Mouse (Mus musculus) ES-E14 (cell line): Measurements from ENCODE around the gene Mamdc4.

Experiments
- MAFK ChIP-seq: IDR thresholded peaks from 2 replicates; pipeline ENCODE4 v1.6.1; 2014; ENCODE audit warnings: mild to moderate bottlenecking, low read depth, low read length, inconsistent platforms; ENCODE audit not compliant: insufficient read depth
- ZNF384 ChIP-seq: IDR thresholded peaks from 2 replicates; pipeline ENCODE4 v1.6.1; 2012; ENCODE audit warnings: low read depth, low read length, inconsistent platforms

DNA sequence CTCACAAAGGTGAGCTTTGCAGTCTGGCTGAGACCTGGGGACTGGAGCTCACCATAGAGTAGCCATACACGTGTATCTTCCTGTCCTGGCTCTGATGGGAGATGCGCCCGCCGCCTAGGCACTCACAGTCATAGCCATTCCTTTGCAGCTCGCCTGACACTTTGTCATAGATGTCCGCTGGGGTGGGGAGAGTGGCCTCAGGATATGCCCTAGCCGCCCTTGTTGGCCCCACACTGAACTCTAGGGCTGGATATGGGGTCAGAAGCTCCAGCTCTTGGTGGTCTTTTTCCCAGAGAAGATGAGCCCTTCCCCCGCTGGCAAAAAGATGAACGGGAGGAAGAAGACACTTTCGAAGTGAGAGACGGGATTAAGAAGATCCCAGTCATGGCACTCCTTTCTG, 509 bp downstream of the Mamdc4 start:
- no peak for TF ChIP-seq ZNF384
- TF ChIP-seq MAFK, result no peak
